Mouse (Mus musculus) natural killer cell, adult 2 months (primary cell): ENCODE results near the gene N4bp1.
A peak's percentile ranks its signal among the peaks of the same experiment; 100 is the strongest.

Experiments used
- DNase-seq, 2 experiments: peaks; one replicate each; pipeline ENCODE4 v3.0.0; 2022; ENCODE audit warnings: low spot score in 2 of 2

The N4bp1 gene

DNA sequence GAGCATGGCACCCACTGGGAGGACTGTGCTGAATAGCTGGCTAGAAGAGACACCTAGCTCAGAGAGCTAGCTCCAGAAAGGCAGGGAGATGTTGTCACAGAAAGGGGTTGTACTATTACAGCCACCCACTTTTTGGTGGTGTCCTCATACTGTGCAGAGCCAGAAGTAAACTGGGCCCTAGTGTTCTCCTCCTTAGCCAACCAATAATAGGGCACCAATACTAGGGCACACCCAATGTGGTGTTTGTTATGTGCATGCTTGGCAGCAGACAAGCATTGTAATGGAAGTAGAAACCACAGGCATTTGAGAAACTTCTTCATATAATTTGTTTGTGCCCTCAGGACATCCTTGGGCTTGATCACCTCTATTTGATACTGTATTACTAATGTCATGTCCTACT is 58.5 kb downstream of the N4bp1 start:
- no peak for DNase-seq

DNA sequence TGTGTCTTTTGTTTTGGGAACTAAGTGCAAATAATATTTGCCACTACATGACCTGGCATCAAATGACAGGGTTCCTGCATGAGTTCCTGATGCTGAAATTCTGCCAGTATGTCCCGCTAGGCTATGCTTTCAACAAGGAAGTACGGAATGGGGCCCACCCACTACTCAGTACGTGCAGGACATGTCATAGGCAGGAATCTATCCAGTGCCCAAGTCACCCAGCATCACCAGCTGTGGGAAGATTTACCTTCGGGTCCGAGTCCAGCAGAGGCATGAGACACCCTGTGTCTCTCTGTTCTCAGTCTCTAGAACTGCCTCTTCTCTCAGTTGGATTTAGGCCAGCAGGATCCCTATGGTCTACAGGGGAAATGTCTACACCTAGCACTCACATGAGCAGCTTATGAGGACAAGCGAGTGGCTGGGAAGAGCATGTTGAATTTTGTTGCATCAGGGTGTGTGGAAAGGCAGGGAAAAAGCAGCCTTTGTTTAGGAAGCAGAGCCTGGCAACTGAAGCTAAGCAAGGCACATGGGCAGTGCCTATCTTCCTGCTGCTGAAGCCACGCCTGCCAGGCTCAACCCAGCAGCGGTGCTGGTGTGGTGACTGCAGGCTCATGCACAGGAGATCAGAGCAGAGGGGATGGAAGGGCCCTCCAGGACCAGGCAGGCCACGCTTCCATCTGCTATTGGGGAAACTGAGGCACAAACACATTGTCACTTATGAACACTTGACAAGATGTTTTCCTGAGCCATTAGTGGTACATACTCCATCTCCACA is 59.2 kb downstream of the N4bp1 start:
- DNase-seq = no peak

DNA sequence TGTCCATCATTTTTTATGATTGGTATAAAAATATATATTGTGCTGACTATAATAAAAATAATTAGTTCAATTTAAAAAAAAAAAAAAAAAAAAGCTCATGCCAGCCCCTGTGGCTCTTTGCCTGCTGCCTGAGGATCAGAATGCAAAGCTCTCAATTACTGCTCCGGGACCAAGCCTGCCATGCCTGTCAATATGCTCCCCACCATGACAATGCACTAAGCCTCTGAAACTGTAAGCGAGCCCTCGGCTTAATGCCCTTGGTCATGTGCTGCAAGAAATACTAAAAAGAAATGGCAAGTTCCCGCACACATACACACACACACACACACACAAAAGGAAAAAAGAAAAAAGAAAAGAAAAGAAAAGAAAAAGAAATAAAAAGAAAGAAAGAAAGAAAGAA is 60.3 kb downstream of the N4bp1 start:
- no peak for DNase-seq

DNA sequence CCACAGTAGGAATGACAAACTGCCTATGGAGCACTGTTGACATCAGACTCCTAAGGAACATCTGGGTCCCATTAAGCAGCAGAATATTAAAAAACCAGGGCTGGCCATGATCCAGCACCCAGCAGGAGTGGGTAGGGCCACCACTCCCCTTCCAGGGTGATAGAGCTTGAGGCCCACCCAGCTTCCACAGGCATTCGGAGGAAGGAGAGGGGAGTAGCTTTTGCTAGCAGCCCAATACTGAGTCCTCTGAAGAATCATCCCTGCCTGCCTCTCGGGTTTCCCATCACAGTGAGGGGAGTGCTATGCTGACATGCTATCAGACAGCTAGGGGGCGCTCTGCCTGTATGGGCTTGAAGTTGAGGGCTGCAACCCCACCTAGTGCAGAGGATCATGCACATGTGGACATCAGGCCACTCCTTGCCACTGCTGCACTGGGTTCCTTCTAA is 64.3 kb downstream of the N4bp1 start:
- peak; percentile 47 to 56 for DNase-seq

DNA sequence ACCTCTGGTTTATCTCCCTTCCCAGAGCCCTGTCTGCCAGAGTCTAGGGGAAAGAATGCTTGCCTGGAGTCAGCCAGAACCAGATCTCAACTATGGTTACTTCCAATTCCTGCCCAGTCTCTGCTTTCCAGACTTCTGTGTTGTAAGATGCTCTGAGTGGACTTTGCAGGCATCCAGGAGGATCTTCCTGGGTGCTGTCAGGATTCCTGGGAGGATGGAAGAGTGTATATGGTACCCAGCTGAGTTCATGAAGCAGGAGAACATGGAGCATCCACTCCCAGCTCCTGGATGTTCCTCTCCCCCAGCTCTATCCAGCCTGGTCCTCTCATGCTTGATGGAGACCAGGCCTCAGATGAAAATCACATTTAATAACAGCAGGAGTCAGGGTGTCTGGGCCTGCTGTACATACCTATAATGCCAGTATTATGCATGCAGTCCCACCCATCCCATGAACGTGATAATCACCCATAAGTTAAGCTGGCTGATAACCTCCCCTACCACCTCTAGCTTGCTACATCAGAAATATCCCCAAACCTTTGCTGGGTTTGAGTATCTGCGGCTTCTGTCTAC is 64.8 kb downstream of the N4bp1 start:
- no peak for DNase-seq

DNA sequence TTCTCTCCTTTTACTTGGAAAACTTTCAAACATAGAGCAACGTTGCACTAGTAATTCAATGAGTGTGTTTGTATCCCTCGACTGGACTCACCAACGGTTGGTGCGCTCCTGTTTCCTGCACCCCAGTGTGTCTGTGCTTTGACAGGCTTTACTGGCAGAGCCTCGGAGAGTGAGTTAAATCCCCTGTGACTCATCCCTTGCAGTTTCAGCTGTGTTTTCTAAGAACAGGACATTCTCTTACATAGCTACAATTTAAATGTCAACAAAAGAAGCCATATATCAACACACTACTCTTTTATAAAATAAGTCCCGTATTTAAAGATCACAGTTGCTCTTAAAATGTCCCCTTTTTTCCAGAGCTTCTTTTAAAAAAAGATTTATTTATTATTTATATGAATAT is 65.6 kb downstream of the N4bp1 start:
- no peak for DNase-seq

DNA sequence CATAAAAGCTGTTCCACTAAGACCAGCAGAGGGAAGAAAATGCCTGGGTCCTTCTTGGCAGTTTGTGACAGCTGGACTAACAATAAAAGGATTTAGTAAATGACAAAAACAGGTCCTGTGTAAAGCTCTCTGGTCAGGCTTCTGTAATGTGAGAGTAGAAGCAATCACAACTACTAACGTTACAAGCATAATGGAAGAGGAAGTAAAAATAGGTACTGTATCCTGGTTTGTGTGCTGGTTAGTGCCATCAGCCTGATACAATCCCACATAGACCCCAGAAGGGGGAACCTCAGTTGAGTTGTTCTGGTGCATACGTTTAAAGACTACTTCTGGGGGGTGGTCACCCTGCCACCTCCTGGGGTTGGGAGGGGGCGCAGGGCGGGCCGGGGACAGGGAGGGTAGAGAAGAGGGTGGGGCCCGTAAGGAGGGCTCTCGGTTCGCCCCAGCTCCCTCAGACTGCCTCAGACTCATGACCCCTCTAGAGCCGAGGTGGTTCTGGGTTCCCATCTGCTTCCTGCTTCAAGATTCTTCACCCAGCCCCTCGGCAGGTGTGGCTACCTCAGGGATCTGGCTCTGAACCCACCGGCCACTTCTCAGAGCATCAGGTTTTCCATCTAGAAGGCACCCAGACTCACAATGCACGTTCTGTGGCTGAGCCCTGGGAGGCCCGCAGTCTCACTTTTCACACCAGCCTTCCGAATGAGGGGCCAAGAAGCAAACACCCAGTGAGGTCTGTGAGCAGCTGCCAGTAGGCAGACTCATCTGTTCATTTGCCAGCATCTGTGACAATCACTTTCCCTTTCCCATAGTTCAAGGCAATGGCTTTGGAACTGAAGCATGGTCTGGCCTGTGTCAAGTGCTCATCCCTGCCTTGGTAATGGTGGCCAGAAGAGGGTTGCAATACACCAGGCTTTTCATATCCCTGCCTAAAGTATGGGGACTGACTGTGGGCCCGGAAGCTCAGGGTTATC is 75.8 kb downstream of the N4bp1 start:
- DNase-seq = no peak

DNA sequence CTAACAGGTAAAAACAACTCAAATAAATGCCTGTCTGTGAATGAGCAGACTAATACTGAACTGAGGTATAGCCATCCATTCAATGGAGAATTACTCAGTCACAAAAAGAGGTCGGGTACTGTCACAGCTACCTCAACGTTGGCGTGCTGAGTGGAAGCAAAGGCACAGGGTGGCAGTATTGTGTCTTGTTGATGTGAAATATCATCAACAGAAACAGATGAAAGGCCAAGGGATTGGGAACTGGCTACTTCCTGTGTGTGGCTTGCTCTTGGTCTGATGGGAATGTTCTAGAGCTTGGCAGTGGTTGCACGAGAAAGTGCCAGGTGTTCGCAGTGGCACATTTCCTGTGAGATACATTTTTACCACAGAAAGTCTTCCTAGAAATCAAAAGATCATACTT is 76.8 kb downstream of the N4bp1 start:
- DNase-seq = no peak

DNA sequence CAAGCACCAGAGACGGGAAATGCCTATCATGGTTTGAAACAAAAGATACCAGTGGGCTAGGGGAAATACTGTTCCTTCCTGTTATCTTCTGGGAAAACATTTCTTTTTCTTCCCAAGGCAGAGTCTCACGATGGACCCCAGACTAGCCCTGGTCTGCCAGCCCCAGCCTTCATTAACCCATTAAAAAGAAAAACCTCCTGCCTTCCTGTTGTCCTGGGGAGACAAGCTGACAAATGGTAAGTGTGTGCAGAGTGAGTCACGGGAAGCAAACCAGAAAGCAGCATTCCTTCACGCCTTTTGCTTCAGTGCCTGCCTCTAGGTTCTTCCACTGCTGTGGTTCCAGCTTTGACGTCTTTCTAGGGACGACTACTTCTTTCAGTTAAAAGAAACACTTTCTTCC is 83.1 kb downstream of the N4bp1 start:
- no peak for DNase-seq

DNA sequence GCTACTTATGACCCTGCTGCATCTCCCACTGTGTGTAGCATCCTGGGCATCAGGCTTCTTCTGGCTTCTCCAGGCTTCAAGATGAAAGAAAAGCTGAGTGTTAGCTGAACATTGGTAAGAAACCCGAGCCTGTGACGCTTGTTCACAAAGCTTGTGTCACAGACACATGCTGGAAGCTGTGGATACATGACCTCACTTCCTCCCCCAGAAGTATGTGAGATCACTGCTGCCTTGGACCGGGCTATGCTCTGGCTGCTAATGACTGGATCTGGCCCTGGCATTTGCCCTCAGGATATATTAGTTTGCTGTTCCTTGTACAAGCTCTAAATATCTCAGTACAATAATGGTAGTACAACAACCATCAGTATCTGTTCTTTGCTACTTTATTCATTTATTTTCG is 84.1 kb downstream of the N4bp1 start:
- DNase-seq = no peak

DNA sequence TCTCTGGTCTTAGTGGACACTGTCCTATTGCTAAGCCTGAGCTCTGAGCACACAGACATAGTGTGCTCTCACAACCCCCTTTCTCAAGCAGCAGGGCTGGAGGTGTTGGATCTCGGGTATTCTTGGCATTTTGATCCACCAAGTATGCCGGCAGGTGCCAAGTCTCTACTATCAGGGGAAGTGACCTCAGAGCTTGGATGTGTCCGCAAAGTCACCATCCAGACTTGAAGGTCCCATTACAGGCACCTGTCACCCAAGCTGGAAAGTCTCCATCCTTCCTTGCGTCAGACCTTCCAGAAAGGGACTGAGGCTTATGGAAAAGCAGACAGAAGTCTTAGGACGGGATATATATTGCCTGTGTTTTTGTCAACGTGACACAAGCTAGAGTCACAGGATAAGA is 86.9 kb downstream of the N4bp1 start:
- DNase-seq = no peak

DNA sequence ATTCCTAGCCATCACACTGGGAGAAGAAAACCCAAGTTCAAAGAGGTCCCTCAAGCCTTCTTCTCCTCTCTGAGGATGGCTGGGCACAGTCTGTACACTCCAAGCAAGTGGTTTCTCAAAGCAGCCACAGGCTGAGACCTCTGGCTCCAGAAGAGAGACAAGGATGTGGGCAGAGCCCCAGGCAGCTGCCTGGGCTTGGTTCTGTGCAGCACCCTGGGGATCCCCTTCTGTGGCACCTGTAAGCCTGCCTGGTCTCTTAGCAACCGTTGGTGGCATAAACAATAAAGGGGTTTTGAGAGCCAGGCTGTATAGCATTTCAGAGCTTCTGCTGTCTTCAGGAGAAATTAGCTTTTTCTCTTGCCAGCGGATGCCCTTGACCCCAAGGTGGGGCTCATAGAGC is 87.4 kb downstream of the N4bp1 start:
- peak; percentile 1 to 33 for DNase-seq

DNA sequence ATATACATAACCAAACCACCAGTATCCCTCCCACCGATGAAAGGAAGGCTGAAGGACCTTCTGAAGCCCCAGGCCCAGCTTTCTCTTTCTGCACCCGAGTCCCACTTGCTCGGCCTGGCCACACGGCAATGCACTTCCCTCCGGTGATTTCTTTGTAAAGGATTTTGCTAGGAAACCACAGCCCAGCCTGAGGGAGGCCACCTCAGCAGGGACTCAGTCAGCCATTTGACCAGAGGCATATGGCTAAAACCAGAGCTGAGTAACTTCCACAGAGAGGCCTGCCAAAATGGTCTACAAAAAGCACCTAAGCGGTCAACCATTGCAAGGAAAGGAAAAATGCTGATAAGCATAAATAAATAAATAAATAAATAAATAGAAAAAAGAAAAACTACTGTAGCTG is 90.3 kb downstream of the N4bp1 start:
- DNase-seq = no peak

DNA sequence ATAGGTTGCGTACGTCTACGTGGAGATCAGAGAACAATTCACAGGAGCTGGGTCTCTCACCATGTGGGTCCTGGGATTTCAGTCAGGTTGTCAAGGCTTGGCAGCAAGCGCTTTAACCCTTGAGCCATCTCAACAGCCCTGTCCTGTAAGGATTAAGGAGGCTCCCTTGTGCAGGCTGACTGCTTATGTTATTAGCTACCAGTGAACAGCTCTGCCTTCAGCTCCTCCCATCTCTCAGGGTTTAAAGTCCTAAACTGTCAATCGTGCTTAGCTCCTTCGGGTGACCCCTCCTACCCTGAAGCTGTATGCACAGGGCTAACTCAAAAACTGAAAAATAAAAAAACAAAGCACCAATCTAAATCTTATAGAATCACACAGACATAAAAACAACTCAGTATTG is 93.5 kb downstream of the N4bp1 start:
- no peak for DNase-seq

DNA sequence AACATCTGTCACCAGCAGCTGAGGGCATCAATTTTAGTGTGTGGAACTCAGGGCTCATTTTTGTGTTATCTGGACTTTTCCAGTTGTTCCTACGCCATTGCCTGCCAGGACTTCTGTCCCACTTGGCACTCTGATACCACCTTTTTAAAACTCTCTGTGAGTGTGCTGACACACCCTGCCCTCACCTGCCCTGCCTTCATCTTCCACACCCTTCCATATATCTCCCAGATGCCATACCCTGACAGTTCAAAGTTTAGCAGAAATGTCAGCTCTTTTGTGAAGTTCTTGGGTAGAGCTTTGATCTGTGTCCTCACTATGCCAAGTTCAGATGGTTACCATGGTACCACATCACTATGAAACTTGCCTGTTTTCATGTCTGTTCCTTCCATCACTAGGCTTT is 95.5 kb downstream of the N4bp1 start:
- DNase-seq = no peak

DNA sequence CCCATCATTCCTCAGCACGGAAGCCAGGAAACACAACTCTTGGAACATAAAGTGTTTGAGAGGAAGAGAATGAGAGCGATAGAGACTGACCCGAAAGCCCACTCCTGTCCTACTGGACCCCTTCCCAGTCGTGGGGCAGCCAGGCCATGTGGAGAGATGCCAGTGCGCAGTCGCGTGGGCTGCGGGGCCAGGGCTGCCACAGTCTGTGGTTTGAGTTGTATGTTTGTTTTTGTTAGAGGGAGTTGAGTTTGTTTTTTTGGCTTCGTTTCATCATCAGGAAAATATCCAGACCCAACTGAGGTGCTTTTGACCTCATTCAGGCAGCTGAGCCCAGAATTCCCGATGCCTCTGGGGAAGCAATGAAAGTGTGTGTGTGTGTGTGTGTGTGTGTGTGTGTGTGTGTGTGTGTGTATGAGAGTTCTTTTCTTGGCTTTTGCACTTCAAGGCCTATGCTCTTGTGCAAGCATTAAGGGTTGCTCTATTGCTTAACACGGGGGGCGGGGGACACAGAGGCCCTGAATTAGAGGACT is 97.1 kb downstream of the N4bp1 start:
- no peak for DNase-seq

DNA sequence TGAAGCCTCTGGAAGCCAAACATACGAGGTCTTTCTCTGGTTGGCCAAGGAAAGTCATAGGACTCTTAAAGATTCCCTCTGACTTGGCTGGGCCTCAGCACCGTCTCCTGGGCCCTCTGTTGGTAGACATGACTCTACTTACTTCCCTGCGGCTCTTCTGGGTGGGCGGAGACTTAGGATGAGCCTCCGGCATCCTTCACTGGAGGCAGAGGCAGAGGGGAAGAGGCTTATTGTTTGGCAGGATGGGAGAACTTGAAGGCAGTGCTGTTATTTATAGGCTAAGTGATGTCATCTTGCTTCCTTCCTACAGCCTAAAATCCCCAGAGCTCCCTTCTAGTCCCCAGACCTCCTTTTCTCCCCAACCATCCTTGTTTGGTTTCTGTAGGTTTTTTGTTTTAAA is 98.6 kb downstream of the N4bp1 start:
- DNase-seq = no peak

DNA sequence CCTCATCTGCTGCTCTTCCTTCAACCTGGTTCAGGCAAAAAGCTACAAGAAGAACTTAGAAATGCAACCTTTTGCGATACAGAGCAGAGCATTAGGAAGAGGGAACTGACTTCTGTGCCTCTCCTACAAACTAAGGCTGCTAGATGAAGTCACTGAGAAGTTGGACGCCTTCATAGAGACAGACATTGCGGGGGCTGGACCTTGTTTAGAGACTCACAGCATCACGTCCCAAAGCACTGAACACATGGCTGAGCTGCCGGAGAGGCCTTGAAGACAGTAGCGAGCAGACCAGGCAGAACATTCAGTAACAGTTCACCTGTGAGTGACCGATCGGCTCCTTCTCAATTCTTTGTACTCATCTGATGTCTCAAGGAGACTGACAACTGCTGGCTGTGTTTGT is 104.0 kb downstream of the N4bp1 start:
- no peak for DNase-seq

DNA sequence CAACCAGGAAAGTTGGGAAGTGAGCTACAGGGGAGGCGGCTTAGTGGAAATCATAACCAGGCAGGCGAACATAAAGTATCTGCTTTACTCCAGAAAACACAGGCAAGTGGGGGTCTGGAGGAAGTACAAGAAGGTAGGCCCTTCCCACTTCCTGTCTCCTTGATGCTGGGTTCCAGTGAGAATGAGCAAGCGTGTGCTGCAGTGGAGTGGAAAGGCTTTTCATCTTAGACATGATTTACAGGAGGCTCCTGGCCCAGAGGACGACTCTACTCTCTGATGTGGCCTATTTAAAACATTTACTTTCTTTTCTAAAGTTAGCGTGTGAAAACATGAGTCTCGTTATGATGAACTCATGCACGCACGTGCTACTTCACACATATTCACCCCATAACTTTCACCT is 105.9 kb downstream of the N4bp1 start:
- DNase-seq = peak; percentile 4 to 6

DNA sequence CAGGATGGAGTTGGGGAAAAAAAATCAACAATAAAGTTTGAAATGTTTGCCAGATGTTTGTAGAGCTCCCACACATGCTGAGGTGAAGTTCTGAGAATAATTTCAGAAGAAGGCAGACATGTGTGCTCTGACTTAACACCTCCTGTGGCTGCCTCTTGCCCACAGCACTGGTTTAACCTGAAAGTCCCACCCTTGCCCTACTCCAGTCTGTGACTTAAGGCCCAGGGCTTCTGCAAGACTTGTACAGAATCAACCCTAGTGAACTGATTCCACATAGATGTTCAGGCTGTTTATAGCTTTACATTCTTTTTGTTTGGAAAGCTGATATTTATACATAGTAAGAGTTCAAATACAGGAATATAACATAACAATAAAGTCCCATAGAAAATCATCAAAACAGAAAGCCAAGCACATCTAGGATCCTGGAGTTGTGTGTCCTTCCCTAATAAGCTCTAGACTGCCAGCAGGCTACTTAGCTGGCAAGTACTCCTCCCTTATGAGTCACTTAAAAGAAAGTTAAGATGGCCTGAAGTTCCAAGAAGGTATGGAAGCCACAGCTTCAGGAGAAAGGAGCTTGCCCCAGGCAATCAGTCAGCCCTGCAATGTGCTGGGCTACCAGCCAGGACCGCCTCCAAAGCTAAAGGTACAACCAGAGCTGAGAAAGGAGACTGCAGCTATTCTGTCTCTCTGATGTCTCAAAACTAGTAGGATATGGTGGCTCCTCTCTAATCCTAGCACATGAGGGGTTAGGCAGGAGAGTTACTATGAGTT is 114.9 kb downstream of the N4bp1 start:
- DNase-seq = no peak

DNA sequence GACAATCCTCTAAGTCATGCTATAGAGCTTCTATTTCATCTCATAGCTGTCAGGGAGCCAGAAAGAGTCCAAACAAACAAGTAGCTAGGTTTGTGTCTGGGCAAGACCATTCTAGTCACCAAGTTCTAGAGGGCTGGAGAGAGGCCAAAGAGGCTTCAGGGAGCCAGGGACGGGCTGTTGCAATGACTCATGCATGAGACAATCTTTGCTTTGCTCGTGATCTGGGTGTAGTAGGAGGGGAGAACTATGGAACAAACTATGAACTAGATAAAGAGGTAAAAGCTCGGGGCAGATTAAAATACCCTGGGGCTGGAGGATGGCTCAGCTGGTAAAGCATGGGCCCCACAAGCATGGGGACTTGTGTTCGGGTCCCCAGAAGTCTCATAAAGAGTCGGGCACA is 116.6 kb downstream of the N4bp1 start:
- no peak for DNase-seq
